Mouse (Mus musculus) c-Kit-positive CD71-negative TER-119-negative erythroid progenitor cells, embryonic 14.5 days (primary cell): ENCODE measurements at regions not wholly inside any gene's neighbourhood (a gene's known extent, or its start where the extent isn't known, plus 50 kb on each side); places are given as distances from the start of the nearest gene placed in this dataset.

ENCODE experiments used
- DNase-seq: peaks from one replicate; pipeline ENCODE4 v3.0.0-alpha.2; 2013; ENCODE audit warnings: low read depth

DNA sequence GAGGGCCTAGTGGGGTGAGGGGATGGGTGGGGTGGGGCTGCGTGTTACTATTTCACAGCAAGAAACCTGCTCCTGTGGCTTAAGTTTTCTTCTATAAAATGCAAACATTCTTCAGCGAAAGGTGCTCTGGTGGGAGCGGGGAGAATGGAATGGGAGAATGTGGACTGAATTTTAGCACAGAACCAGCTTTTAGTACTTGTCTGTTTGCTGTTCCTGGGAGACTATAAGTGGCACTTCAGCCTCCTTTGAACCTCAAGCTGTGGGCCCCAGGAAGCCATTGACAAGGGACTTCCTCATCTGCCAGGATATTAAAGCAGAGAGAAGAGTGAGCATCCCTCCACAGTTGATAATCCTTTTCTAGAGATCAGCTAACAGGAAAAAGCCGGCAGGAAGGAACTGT, 580.2 kb downstream of the Zfp706 start:
- DNase-seq, result no peak

DNA sequence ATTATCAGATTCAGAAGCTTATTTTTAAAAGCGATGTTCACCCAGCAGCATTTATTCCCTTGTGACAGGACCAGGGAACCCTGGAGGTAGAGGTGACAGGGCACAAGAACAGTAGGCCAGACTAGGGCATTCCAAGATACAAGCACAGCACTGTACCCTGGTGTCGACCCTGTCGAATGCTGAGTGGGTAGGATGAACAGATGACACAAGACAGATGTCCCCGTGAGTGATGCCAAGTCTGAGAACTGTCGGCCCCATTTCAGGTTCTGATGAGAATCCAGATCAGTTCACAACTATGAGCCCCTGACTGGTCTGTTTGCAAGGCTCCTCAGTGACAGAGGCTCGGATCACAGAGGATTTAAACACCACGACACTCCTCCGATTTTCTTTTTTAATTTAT, 581.7 kb downstream of the Zfp706 start:
- DNase-seq, result no peak

DNA sequence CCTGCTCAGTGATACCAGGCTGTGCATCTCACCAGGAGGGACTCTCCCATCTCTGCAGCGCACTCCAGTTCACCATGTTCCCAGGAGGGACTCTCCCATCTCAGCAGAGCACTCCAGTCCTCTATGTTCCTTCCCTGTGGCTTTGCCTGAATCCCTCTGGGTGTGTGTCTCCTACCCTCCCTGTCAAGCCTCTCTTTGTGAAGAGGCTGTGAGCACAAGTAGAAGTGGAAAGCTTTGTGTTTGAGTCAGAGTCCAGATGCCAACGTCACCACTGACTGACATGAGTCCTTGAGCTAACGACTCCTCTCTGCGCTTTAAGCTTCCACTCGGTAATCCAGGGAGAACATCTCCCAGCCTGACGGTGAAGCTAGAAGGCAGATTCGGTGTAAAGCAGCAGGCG, 583.5 kb downstream of the Zfp706 start:
- DNase-seq, result no peak

DNA sequence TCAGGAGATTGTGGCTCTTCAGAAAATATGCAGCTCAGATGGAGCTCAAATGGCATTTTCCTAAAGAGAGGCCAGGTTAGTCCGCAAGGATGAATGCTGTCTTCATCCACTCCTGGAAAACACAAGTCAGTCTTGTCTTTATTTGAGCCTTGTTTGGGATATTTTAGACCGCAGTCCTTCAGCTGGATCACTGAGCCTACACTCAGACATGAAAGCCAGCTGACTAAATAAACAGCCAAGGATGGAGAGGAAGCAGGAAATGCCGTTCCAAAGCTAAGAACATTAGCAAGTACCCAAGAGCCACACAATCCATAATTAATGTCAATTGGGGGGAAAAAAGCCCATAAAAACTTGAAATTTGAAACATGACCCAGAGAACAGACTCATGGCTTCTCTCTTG, 584.8 kb downstream of the Zfp706 start:
- no peak for DNase-seq

DNA sequence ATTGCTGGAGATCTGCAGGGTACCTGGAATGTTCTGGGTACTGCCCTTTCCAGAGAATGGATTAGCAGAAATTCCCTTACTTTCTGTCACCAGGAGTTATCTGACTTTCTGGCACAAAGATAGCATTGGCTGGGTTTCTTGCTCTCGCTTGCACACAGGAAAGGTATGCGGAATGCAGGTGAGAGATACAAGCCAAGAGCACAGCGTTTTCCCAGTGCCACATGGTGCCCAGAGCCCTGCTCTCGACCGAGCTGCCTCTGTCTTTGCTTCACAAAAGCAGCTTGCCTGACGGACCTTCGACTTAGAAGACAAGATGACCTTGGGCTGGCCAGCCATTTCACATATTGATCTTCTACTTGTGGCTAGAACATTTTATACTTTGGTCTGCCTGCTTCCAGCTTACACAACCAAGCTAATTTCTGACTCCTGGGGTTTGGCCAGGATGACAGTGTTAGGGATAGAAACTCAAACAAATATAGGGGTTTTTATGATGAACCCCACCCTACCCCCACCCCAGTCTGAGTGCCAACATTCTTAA, 587.6 kb downstream of the Zfp706 start:
- DNase-seq, result no peak

DNA sequence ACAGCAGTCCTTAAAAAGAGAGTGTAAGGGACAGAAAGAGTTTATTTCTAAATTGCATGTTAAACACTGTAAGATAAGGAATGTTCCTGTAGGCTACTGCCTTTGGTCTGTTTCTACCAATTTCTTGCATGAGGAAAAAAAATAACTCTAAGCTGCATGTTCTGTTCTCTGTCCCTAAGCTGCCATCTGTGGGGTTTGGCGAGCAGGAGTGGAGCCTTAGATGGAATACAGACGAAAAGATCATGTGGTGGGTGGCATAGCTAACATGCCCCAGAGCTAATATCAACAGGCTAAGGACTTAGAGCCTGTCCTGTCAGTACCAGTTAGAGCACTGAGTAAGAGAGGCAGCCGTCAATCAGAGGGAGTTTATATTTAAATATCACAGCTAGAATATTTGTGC, 590.1 kb downstream of the Zfp706 start:
- DNase-seq, result no peak

DNA sequence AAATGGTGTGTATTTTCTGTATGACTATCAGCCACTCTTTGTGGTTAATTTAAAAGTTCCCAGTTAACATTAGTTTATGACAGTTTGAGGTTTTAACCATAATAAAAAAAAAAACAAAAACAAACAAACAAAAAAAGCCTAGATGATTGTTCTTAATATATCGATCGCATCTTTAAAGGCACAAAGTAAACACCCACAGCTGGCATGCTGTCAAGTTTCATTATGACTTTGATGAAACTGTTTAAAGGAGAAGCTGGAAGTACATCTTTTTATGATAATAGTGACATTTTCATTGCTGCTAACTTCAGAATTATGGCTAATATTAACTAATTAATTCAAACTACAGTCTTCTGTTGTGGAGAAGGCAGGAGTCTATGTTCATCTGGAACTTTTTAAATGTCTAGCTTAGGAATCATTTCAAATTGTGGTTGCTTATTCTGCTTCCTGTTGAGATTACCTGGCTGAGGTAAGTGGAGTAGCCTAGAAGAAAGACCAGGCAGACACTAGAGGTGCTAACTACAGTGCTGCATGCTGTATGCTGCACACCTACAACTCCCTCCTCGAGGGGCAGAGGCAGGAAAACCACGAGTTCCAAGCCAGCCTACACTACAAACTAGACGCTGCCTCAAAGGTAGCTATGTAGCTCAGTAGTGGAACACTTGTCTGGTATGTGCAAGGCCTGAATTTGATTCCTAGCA, 591.9 kb downstream of the Zfp706 start:
- DNase-seq, result no peak

DNA sequence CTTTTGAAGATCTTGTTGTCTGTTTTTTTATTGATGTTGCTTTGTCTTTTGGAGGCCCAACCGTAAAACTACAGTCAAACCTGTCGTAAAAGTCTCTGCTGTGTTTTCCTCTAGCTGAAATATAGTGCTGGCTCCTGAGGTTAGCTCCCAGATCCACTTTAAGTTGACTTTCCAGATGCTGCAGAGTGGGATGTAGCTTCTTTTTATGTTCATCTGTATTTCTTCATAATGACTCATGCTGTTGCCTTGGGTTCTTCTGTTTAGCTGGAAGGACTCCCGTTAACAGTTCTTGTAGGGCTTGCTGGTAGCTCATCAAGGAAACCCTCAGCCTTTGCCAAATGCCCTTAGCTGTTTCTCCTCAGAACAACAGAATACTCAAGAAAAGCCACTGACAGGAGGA, 595.6 kb downstream of the Zfp706 start:
- no peak for DNase-seq

DNA sequence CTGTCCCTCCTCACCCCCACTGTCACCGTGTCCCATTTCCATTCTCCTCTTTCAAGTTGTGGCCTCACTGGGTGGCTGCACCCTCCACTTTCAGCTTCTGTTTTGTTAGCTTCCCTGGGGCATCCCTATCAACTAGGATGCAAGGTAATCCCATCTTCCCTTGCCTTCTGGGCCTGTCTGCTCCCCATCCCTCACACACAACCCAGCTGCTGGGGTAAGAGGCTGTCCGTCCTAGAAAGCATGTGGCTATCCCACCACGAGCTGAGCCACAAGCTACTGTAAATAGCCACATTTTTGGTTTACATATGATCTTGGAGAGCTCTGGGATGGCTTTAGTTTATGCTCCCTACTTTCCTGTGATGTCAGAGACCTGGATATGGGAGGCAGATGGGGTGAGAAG, 602.1 kb downstream of the Zfp706 start:
- no peak for DNase-seq

DNA sequence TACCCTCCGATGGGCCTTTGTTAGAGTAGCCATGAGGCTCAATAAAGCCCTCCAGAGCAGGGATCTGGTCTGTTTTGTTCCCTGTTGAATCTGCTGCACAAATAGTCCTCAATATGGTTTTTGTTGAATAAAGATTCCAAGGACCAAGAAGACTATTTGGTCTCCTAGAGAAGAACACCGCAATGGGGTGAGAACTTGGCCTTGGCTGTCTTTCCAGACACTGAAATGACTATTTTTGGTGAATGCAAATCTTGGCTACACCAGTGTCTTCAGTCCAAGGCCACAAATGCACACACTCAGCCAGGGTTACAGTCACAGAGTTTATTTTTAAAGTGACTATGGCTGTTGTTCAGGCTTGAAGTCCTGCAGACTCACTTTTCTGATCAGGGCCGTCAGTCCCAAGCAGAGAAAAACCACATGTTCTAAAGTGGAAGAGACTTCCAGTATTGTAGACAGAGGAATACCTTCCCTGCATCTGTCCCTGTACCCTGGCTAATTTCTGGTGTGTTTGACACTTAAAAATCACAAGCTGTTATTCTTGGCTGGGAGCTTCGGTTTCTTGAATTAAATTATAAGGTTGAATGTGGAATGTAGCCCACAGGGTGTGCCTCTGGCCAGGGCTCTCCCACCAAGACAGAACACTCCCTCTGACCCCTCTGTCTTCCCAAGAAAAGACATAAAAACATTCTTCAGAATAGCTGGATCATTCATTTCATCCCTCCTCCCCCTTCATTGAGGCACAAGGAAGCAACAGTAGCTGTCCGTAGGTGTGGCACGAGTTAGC, 604.0 kb downstream of the Zfp706 start:
- DNase-seq, result no peak

DNA sequence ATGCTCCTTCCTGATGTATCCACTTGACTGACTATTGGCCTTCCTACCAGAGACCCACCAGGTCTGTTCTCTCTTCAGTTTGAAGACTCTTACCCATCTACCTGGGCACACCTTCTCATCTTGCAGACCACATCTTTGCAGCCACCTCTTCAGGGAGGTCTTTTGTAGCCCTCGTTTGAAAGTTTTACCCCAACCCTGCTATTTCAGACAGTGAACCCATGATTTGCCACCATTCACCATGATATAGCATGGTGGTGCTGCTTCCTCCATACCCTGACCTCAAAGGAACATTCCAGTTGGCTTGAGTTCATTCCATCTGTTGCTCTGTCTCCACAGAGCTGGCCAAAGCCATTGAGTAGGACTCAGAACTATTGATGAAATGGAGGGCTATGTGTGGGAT, 605.5 kb downstream of the Zfp706 start:
- DNase-seq, result no peak

DNA sequence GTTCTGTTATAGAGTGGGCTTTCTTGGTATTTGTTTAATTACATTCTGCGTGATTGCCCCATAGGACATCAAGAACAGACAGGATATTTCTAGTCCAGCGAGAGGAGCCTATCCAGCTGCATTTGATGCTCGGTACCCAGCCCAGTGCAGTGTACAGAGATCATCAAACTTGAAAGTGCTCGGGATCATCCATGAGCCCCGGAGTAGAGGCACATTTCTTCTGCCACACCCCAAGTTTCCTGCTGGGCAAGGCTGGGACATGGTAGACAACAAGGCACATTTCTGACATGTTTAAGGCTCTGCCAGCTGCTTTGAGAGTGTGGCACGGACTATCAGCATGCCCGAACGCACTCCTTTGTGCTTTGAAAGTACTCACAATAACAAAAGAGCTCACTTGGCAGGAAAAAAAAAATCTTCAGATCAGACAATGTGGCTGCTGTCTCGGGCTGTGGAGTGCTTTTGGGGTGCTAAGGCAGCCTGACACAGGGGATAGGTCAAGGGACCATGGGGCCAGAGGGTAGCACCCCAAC, 607.2 kb downstream of the Zfp706 start:
- DNase-seq, result no peak

DNA sequence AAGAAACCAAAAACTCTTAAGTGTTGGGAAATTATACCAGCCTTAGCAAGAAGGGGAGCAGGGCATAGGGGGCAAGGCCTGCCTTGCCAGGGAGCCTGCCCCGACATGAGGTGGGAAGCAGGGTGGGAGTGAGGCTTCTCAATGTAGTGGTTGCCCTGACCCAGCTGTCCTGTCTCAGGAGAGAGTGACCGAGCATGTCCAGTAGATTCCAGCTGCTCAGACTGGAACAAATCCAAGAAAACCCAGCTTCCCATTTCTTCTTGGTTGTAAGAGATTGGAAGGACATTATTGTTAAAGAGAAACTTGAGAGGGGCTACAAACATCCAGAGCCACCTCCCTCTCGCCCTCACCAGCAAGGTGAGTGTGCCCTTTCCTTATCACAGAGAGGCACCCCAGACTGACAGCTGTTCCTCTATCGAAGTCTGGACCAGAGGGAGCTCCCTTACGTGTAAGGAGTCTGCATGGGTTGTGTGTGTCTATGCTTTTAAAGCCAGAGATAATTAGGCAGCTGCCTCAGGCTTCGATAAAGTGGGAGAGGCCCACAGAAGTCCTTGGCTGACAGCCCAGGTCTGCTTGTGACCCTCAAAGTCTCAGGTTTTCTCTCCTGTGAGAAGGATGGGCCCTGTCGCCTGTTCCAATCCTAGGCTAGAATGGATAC, 608.1 kb downstream of the Zfp706 start:
- no peak for DNase-seq

DNA sequence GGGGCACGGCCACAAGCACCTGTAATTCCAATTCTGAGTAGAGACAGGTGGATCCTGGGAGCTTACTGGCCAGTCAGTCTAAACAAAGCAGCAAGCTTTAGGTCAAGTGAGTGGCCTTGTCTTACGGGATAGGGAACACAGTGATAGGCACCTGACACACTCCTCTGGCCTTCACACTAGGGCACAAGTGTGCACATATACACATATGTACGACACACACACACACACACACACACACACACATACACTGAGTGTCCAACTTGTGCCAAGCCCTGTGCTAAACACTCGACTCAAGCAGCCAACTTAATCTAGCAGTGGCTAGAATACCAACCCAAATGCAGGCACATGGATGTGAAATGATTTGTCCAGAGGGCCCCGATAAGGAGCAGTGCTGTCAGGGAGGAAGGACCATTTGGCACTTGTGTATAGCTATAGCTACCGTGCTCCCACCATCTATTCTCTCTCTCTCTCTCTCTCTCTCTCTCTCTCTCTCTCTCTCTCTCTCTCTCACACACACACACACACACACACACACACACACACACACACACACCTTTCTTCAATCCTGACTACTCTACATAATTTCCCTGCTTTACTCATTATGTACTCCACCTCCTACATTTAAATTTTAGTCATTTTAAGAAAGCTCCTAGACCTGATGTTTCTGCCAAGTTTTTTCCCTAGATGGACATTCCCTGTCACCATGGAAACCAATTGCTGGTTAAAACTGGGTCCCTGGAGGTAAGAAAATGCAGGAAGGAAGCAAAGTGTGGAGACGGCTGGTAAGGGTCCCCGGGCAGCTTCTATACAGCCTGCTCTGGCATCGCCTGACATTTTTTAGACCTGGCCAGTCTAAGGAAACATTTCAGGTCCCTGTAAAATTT, 609.2 kb downstream of the Zfp706 start:
- DNase-seq, result no peak

DNA sequence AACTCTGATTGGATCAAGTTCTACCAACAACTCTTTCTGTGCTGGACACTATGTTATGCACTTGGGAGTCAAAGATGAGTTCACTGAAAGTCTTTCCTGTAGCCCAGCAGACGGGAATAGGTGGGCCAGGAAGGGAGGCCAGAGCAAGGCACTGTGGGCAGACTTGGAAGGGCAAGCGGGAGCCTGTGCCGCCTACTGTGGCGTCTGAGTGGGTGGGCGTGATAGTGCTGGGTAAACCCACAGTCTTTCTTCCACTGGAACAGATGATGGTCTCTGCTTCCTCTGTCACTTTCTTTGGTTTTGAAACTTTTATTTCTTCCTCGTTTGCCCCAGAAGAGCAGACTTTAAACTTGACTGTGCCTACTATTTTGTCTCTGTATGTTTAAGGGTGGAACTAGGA, 610.8 kb downstream of the Zfp706 start:
- no peak for DNase-seq

DNA sequence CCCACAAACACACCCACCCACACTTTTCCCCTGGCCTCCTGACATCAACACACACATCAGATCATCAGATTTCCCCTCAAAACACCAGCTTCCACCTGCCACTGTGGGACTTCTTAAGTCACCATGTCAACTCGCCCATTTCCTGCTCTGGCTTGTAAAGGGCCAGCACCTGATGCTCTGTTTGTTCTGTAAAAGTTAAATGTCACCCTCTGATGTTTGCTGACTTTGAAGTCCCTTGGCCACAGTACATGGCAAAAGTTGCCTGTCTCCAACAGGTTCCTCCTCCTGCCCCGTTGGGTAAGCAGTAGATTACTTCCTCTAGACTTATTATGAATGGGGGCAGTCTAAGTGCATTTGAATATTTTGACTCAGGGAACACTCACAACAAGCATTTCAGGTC, 611.3 kb downstream of the Zfp706 start:
- no peak for DNase-seq

DNA sequence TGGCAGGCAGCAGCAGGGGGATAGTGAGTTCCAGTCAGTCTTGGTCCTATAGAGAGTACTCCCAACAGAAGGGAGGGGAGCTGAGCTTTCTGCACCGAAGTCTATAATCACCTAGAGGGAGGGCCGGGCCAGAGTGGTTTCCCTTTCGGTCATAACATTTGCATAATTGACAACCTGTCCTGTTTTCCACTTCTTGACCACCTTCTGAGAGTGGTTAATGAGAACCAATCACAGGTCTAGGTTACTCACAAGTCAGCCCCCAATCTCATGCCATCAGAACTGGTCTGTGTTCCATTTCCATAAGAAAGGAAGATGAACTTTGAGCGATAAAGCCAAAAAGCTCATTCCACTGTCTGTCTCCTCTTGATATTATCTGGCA, 611.9 kb downstream of the Zfp706 start:
- DNase-seq, result no peak

DNA sequence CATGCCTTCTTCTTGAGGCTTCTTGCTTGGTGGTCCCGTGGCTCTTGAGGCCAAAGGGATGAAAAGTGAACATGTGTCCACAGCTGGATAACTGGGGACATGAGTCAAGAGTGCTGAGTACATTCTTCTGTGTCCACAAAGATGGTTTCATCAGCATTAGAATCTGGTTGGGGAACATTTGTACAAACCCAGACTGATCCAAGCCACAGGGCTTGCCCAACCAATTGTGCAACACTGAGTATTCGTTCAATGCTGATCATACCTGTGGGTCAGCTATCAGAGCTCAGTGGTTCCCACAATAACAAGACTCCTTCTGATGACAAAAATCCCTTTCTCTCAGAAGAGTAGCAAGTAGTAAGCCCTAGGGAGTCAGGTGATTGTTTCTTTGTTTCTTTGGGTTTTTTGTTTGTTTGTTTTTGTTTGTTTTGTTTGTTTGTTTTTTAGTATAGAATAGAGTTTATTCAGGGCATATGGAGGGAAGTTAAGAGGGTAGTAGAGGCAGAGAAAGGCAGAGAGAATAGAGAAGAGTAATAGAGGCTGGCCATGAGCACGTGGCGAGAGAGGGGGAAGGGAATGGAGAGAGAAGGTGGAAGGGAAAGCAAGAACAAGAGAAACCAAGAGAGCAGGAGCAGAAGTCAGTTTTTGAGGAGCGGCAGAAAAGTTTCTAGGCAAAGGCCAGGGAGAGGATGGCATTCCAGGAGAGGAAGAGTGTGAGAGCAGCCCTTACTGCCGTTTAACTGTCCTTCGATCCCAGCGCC, 612.5 kb downstream of the Zfp706 start:
- DNase-seq, result no peak

DNA sequence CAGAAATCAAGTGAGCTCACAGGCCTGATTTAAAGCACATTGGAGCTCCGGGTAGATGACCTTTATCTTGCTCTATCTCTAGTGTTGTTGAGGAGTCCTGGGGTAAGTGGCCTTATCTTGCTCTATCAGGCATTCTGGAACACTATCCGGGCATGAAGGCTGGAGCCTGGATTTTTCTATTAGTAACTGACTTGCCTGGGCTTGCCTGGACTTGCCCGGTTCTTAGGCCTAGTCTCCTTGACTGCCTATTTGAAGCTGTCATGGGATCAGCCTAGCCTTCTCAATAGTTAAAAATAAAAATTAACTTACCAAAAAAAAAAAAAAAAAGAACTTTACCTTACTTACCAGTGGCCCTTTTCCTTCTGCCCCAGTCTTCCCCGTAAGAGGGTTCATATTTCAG, 617.8 kb downstream of the Zfp706 start:
- DNase-seq, result no peak

DNA sequence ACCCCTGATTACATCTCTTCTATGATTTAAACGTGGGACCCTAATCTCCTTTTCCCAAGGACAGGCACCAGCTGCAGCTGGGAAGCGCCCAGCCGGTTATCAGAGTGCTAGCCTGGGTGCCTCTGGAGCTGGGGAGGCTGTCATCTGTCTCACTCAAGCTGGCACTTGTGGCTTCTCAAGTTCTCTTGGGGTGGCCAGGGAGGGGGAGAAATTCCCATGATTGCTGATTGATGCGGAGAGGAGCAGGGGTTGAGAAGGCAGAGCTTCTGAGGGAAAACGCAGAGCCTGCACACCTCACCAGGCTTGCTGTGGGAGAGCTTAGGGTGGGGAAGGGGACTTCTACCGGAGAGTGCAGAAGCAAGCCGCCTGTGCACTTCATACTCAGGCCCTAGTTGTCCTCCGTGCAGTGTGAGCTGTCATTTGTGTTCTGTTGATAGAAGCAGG, 626.3 kb downstream of the Zfp706 start:
- DNase-seq, result no peak
